Mouse (Mus musculus): ENCODE data around the gene Mapk10. TPM values are rescaled to one million over a fixed set of nuclear protein-coding genes. Genes with fewer than 3 reads are reported as not detected.
A peak's percentile ranks its signal among the peaks of the same experiment; 100 is the strongest.

The Mapk10 gene
- total RNA-seq, 2 experiments from 2014 or later = 466 to 482 TPM

DNA sequence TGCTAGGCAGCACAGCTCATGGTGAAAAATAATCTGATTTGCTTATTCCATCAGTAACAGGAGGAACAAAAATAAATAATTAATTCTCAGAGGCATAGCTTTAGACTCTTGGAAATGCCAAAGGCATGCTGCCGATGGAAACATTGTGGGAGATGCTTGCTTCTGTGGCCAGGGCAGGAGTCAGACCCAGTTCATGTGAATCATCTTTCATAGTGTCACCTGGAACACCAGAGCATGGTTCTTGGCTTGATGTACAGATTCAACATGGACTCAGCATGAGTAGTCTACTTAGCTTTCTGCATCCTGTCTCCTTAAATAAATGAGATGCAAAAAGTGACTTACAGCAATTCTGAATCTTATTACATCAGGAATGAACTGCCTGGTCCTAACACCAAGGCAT lies 109.0 kb downstream of the Mapk10 start:
- intact Hi-C loops (cut with DNase I) = no loop called here
- no peak for DNase-seq (ENCODE audit: low spot score in 2 of 2)

- intact Hi-C loops (cut with DNase I) = loop anchor here (2.0 to 5.0 kb wide), 2 partner anchors 71 to 113 kb away; no protein-coding TSS in a partner anchor
- peak; percentile 55 to 89 for DNase-seq (ENCODE audit: low spot score in 2 of 2)
These were observed 117.0 kb downstream of the Mapk10 start for GRCm38 (mm10) chr5:103094166-103094565.

- DNase-seq (ENCODE audit: low spot score in 2 of 2) = no peak
- intact Hi-C loops (cut with DNase I) = no loop called here
These were observed 125.3 kb downstream of the Mapk10 start for GRCm38 (mm10) chr5:103085844-103086243.

- no peak for DNase-seq (ENCODE audit: low spot score in 2 of 2)
- intact Hi-C loops (cut with DNase I) = no loop called here
These were observed 135.7 kb downstream of the Mapk10 start for GRCm38 (mm10) chr5:103075451-103075850.

DNA sequence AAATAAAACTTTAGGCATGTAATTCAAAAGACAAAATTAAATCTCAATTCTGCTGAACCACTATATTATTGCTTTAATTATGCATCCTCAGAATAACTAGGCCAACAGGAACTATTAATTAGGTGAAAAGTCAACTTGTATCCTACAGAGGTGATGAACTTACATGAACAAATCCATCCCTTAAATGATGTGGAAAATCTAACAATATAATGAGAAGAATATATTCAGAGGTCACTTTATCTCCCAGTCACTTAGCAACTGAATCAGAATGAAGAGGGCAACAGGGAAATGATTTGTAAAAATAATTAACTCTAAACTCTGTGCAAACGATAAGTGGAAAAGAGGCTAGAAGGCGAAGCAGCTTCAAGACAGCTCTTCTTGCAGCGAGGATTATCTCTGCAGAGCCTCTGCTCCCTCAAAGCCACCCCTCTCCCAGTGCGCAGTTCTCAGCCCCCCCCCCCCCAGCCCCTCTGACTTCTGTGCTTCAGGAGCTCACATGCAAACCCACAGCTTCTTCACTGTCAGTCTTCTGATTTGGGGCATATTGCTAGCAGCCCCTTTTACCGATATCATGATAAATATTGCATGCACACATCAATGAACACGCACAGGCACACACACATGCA lies 138.8 kb downstream of the Mapk10 start:
- intact Hi-C loops (cut with DNase I) = no loop called here
- DNase-seq (ENCODE audit: low spot score in 2 of 2) = no peak

GRCm38 (mm10) chr5:103071006-103071612 lies 140.0 kb downstream of the Mapk10 start:
- intact Hi-C loops (cut with DNase I) = no loop called here

DNA sequence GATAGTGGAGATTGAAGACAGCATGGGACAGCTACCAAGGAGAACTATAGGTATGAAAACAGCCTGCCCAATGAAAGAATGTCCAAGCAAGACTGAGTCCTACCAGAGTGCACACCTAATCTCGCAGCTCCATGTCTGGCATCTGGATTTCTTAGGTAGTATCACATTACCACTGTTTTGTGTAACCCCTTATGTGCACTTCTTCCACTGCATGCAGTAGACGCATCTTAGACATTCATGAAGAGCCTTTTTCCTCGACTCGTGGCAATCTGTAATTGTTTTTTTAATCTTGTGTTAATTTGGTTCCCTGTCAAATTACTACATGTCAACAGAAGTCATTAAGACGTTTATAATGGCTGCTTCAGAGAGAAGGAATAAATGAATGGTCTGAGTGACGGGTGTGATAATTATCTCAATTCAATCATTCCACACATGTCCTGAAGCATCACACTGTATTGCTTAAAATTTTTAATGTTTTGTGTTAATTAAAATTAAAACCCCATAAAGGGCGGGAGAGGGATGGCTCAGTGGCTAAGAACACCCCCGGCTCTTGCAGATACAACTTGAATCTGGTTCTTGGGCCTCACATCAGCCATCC lies 160.7 kb downstream of the Mapk10 start:
- no peak for DNase-seq (ENCODE audit: low spot score in 2 of 2)
- intact Hi-C loops (cut with DNase I) = no loop called here

More at GRCm38 (mm10) chr5:103071006-103071612, 140.0 kb downstream of the Mapk10 start:
- no peak for DNase-seq (ENCODE audit: low spot score in 2 of 2)

- intact Hi-C loops (cut with DNase I) = no loop called here
- DNase-seq (ENCODE audit: low spot score in 2 of 2) = no peak
These were observed 163.1 kb downstream of the Mapk10 start for GRCm38 (mm10) chr5:103048011-103048410.

GRCm38 (mm10) chr5:103037752-103038151 lies 173.4 kb downstream of the Mapk10 start:
- DNase-seq (ENCODE audit: low spot score in 2 of 2) = no peak
- intact Hi-C loops (cut with DNase I) = no loop called here

- intact Hi-C loops (cut with DNase I) = no loop called here
- DNase-seq (ENCODE audit: low spot score in 2 of 2) = peak; percentile 61 to 81
These were observed 182.1 kb downstream of the Mapk10 start for GRCm38 (mm10) chr5:103028940-103029621.

DNA sequence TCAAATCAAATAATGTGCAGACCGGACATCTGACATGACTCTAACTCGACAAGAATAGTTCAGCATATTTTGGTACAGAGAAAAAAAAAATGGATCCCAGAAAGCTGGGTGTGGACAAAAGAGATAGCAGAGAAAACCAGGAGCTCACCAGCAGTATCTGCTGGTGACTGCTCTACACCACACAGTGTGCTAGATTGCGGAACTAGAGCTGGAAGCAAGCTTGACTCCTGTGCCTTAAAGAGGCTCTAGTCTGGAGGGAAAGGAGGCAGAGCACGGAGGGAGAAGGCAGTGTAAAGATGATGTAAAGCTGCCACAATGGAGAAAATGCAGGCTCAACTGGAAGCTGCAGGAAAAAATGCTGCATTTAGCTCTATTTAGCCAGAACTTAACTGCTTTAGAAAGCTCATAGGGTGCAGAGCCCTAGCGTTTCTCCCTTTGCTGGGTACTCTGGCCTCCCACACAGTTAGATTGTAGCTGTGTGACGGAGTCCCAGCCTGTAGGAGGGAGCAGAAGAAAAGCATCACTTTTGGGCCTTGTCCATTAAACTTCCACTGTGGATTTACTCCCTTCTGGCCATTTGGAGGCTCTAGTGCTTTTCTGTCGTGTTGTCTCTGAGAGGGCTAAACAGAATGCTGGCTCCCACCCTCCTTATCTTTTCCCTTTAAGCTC lies 188.5 kb downstream of the Mapk10 start:
- intact Hi-C loops (cut with DNase I) = loop anchor here (2.0 to 5.0 kb wide), 3 partner anchors 72 to 185 kb away; no protein-coding TSS in a partner anchor
- peak; percentile 41 to 87 for DNase-seq (ENCODE audit: low spot score in 2 of 2)

DNA sequence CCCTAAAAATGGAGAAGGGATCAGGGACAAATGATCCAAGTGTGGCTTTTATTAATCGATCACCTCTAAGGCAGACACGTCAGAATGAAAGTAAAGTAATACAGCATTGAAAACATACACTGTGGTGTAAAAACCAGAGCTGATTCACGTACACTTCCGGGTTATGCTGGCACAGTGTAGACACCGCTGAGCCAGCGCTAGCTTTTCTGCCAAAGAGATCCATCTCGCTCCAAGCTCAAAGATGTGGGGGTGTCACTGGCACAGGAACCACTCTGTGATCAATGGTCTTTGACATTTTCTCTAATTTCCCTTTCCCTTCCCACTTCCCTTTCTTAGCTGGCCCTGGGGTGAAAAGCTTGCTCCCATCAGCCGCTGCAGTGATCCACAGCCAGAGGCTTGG lies 189.7 kb downstream of the Mapk10 start:
- peak in 1 of 2 experiments; percentile 44 for DNase-seq (ENCODE audit: low spot score in 2 of 2)
- intact Hi-C loops (cut with DNase I) = loop anchor here (5.0 kb wide), 2 partner anchors 151 to 186 kb away; no protein-coding TSS in a partner anchor

- DNase-seq (ENCODE audit: low spot score in 2 of 2) = no peak
- intact Hi-C loops (cut with DNase I) = loop anchor here (5.0 kb wide), 2 partner anchors 151 to 186 kb away; no protein-coding TSS in a partner anchor
These were observed 190.2 kb downstream of the Mapk10 start for GRCm38 (mm10) chr5:103020954-103021353.

DNA sequence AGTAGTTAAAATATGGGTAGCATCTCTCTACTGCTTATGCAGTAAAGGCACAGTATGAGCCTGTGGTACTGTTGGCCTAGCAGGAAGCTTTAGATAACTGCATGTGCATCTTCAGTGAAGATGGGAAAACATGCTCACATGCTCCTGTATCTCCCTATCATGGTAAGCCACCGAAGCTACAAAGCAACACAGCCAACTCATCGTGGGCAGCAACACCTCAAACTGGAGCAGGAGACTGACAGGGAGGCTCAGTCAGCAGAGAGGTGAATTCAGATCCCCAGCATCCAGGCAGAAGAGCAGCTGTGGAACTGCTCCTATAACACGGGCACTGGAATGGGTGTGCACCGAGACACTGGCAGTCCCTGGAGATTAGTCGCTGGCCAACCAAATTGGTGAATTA lies 191.0 kb downstream of the Mapk10 start:
- intact Hi-C loops (cut with DNase I) = loop anchor here (5.0 kb wide), 2 partner anchors 152 to 187 kb away; no protein-coding TSS in a partner anchor
- DNase-seq (ENCODE audit: low spot score in 2 of 2) = peak in 1 of 2 experiments; percentile 62

- DNase-seq (ENCODE audit: low spot score in 2 of 2) = no peak
- intact Hi-C loops (cut with DNase I) = no loop called here
These were observed 193.5 kb downstream of the Mapk10 start for GRCm38 (mm10) chr5:103017637-103018036.

DNA sequence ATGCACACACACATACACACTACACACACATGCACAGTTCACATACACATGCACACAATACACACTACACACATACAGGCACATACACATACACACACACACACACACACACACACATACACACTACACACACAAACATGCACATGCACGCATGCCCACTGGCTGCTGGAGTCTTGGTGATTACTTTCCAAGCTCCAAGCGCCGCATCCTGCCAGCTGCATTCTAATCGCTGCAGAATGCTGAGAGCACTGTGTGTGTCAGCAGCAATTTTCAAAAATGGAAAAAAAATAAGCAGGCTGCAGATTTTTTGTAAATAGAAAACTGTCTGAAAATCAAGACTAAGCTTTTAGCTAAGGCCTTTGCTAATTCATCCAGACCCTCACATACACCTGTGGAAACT lies 196.8 kb downstream of the Mapk10 start:
- intact Hi-C loops (cut with DNase I) = no loop called here
- no peak for DNase-seq (ENCODE audit: low spot score in 2 of 2)

- intact Hi-C loops (cut with DNase I) = no loop called here
- DNase-seq (ENCODE audit: low spot score in 2 of 2) = peak; percentile 62 to 84
These were observed 202.2 kb downstream of the Mapk10 start for GRCm38 (mm10) chr5:103008894-103009293.

GRCm38 (mm10) chr5:103002116-103002515 lies 209.0 kb downstream of the Mapk10 start:
- intact Hi-C loops (cut with DNase I) = no loop called here
- DNase-seq (ENCODE audit: low spot score in 2 of 2) = no peak

GRCm38 (mm10) chr5:103000572-103000971 lies 210.6 kb downstream of the Mapk10 start:
- intact Hi-C loops (cut with DNase I) = no loop called here
- no peak for DNase-seq (ENCODE audit: low spot score in 2 of 2)

DNA sequence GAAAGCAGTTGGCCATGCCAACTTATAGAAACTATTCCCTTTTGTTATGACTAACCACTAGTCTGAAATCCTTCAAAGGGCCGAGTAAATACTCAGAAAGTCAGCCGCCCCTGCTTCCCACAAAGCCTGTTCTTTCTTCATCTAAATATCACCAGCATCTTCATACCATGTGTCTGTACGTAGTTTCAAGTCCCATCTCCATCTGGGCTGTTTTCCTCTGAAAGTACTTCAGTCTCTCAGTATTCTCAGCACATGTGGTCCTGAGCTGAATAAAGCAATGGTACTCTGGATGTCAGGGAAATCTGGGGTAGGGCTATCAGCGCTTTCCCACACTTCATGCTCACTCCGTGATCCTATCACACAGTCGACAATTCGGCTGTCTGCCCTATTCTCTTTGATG lies 212.6 kb downstream of the Mapk10 start:
- intact Hi-C loops (cut with DNase I) = no loop called here
- no peak for DNase-seq (ENCODE audit: low spot score in 2 of 2)
